Mouse (Mus musculus) ES-E14 (cell line): Measurements from ENCODE around the gene Kcnj11. TPM values are rescaled to one million over a fixed set of nuclear protein-coding genes. Genes with fewer than 3 reads are reported as not detected.
A peak's percentile ranks its signal among the peaks of the same experiment; 100 is the strongest.

Experiments
- DNase-seq: peaks from one replicate; pipeline ENCODE4 v3.0.0-alpha.2; 2013; ENCODE audit warnings: low read depth, low spot score
- H3K27ac ChIP-seq: 2 replicates; pipeline ENCODE4 v1.5.1; 2012; ENCODE audit warnings: low read depth, mild to moderate bottlenecking, low read length, moderate library complexity, mixed read lengths; ENCODE audit not compliant: poor library complexity, insufficient read depth, severe bottlenecking
- H3K36me3 ChIP-seq: 2 replicates; pipeline ENCODE4 v1.6.1; 2012; ENCODE audit warnings: mild to moderate bottlenecking, low read length, moderate library complexity, mixed read lengths; ENCODE audit not compliant: control insufficient read depth, poor library complexity, insufficient read depth, severe bottlenecking
- H3K4me1 ChIP-seq, 2 experiments: fragments of 150-350 bp in 1 of 2; sonication (generic) in 1 of 2; 2 replicates each; pipeline ENCODE4 v1.6.1; 2012; ENCODE audit warnings: low read length in 2 of 2, mild to moderate bottlenecking in 1 of 2, mixed read lengths in 1 of 2; ENCODE audit not compliant: control insufficient read depth in 2 of 2, insufficient read depth in 2 of 2, poor library complexity in 1 of 2
- H3K4me3 ChIP-seq, 2 experiments: fragments of 150-350 bp in 1 of 2; sonication (generic) in 1 of 2; 2 replicates each; pipeline ENCODE4 v1.5.1; 2012; ENCODE audit warnings: low read length in 2 of 2, low read depth in 1 of 2, mild to moderate bottlenecking in 1 of 2, mixed read lengths in 1 of 2; ENCODE audit not compliant: insufficient read depth in 1 of 2, poor library complexity in 1 of 2, severe bottlenecking in 1 of 2
- H3K9ac ChIP-seq: 2 replicates; pipeline ENCODE4 v1.6.1; 2012; ENCODE audit warnings: low read depth, mild to moderate bottlenecking, low read length, mixed read lengths; ENCODE audit not compliant: poor library complexity, insufficient read depth, severe bottlenecking
- H3K9me3 ChIP-seq: fragments of 150-350 bp; sonication (generic); 2 replicates; pipeline ENCODE4 v1.6.1; 2012; ENCODE audit warnings: low read depth, mild to moderate bottlenecking, low read length; ENCODE audit not compliant: control insufficient read depth, insufficient read depth
- CHD2 ChIP-seq: IDR thresholded peaks from 2 replicates; pipeline ENCODE4 v1.6.1; 2014; ENCODE audit warnings: mild to moderate bottlenecking, low read depth, low read length, inconsistent platforms
- HCFC1 ChIP-seq: IDR thresholded peaks from 2 replicates; pipeline ENCODE4 v1.6.1; 2012; ENCODE audit warnings: low read length, inconsistent platforms, borderline replicate concordance; ENCODE audit not compliant: insufficient read depth
- MAFK ChIP-seq: IDR thresholded peaks from 2 replicates; pipeline ENCODE4 v1.6.1; 2014; ENCODE audit warnings: mild to moderate bottlenecking, low read depth, low read length, inconsistent platforms; ENCODE audit not compliant: insufficient read depth
- ZC3H11A ChIP-seq: IDR thresholded peaks from 2 replicates; pipeline ENCODE4 v1.6.1; 2012; ENCODE audit warnings: low read depth, mild to moderate bottlenecking, inconsistent platforms, low read length, borderline replicate concordance
- ZNF384 ChIP-seq: IDR thresholded peaks from 2 replicates; pipeline ENCODE4 v1.6.1; 2012; ENCODE audit warnings: low read depth, low read length, inconsistent platforms
- in situ Hi-C, 2 experiments: fragments of 600-800 bp; cut with MboI; formaldehyde crosslinking; loops; one replicate each; pipeline ENCODE4 v1.15.1; 2025; ENCODE audit warnings: low sequenced_read_pairs in 2 of 2, inconsistent platforms in 1 of 2; ENCODE audit not compliant: unreplicated experiment in 2 of 2
- total RNA-seq: library from RNA; depleted of rRNA; stranded (reverse); fragments of 300-350 nt; gene quantifications from 2 replicates; pipeline ENCODE4 v1.2.3, GENCODE M21; 2012

Gene Kcnj11
- total RNA-seq, 1 experiment, result 0.85 TPM

DNA sequence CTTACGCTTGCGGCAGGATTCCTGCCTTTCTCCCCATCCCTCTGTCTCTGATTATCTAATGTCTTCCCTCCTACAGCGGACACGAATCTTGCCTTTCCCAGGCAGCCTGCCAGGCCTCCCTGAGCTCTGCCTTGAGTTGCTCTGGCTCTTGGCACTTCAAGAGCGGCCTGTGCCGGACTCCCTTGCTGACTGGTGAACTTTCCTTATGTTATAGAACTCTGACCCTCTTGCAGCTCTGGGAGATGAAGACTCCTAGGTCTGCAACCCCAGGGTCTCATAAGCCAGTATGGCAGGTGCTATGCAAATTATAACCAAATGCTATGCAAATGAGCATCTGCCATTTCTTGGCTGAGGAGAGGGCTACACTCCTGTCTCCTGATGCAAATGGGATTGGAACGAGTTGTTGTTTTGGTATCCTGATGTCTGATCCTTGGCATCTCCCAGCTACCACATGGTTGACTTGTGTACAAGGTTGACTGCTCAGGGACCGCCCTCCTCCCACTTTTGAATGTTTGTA, 2.6 kb upstream of the Kcnj11 start:
- in situ Hi-C loops, result no loop called here
- no peaks in the 10 kb centered on the region for H3K36me3 ChIP-seq
- no peak overlapping the region for H3K9ac ChIP-seq
- TF ChIP-seq ZNF384 (no peak), MAFK (no peak), CHD2 (no peak), ZC3H11A (no peak), HCFC1 (no peak)
- no peak overlapping the region for H3K27ac ChIP-seq
- no peak overlapping the region for H3K4me3 ChIP-seq
- no peak for DNase-seq
- H3K4me1 ChIP-seq, result peaks cover 0 to 12% of the 10 kb centered on the region in 2 experiments; a peak in 2 of 4 replicates
- H3K9me3 ChIP-seq, result no peaks in the 10 kb centered on the region

DNA sequence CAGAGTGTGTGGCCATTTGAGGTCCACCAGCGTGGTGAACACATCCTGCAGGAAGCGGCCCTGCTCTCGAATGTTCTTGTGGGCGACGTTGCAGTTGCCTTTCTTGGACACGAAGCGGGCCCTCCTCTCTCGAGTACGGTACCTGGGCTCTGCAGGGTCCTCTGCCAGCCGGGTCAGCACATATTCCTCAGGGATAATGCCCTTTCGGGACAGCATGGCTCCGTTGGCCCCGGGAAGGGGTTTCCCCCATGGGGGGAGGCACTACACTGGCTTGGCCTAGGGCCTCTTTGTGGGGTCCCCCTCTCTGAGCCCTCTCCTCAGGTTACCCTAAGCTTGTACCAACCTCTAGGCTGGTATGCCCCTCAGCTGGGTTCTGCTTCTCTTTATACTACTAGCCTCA, 882 bp downstream of the Kcnj11 start:
- Histone ChIP-seq H3K9ac (no peak overlapping the region), H3K9me3 (no peaks in the 10 kb centered on the region), H3K4me1 (peaks cover 0 to 12% of the 10 kb centered on the region in 2 experiments; a peak in 2 of 4 replicates), H3K36me3 (no peaks in the 10 kb centered on the region), H3K27ac (no peak overlapping the region), H3K4me3 (0 out of 4 replicates have a peak overlapping the region, but pooled peaks of 1 of the 2 experiments have one; percentile 84)
- DNase-seq, result no peak
- TF ChIP-seq ZNF384 (no peak), ZC3H11A (no peak), HCFC1 (no peak), MAFK (no peak), CHD2 (no peak)
- in situ Hi-C loops, result loop anchor here in 1 of 2 experiments (10.0 kb wide), 1 partner anchor 95 kb away; no protein-coding TSS in a partner anchor

GRCm38 (mm10) chr7:46098919-46099286, 1.7 kb downstream of the Kcnj11 start:
- H3K9ac ChIP-seq, result no peak overlapping the region
- TF ChIP-seq HCFC1, result no peak
- TF ChIP-seq MAFK, result no peak
- no peak for TF ChIP-seq ZNF384
- no peak for TF ChIP-seq ZC3H11A
- TF ChIP-seq CHD2, result no peak
- H3K27ac ChIP-seq, result no peak overlapping the region
- no peak overlapping the region; a peak in 1 of 4 replicates for H3K4me3 ChIP-seq
- H3K4me1 ChIP-seq, result peaks cover 0 to 12% of the 10 kb centered on the region in 2 experiments; a peak in 2 of 4 replicates
- no peaks in the 10 kb centered on the region for H3K9me3 ChIP-seq
- H3K36me3 ChIP-seq, result no peaks in the 10 kb centered on the region
- in situ Hi-C loops, result loop anchor here in 1 of 2 experiments (10.0 kb wide), 1 partner anchor 96 kb away; no protein-coding TSS in a partner anchor
- no peak for DNase-seq

DNA sequence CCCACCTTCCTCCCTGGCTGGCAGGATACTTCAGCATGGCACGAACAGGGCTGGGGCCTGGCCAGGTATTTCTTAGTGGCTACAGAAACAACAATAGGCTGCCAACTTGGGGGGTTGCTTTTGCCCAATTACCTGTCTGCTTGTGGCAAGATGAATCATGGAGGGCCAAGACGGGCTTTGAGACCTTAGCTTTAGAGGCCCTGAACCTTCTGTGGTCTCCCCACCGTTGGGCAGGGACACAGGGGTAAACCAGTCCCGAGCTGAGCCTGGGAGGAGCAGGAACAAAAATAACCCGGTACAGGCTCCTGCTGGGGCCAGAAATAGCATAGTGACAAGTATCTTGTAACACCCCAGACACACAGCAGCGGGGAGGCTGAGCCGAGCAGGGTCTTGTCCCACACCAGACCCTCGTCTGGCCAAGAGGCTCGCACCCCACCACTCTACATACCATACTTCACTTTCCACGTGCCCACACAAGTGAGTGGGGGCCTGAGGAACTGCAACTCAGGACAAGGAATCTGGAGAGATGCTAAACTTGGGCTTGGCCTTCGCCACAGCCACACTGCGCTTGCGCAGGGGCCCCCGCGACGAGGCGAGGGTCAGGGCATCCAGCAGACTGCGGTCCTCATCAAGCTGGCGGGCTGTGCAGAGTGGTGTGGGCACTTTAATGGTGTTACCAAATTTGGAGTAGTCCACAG, 2.2 kb downstream of the Kcnj11 start:
- H3K27ac ChIP-seq, result no peak overlapping the region
- no peaks in the 10 kb centered on the region for H3K9me3 ChIP-seq
- H3K36me3 ChIP-seq, result no peaks in the 10 kb centered on the region
- no peak overlapping the region; a peak in 1 of 4 replicates for H3K4me3 ChIP-seq
- TF ChIP-seq MAFK (no peak), ZC3H11A (no peak), CHD2 (no peak), HCFC1 (no peak), ZNF384 (no peak)
- DNase-seq, result no peak
- H3K4me1 ChIP-seq, result peaks cover 0 to 12% of the 10 kb centered on the region in 2 experiments; a peak in 2 of 4 replicates
- in situ Hi-C loops, result loop anchor here in 1 of 2 experiments (10.0 kb wide), 1 partner anchor 96 kb away; no protein-coding TSS in a partner anchor
- no peak overlapping the region for H3K9ac ChIP-seq
